Mouse (Mus musculus) embryonic facial prominence, embryonic 10.5 days (tissue): ENCODE data around the gene Ube2cbp. TPM values are rescaled to one million over a fixed set of nuclear protein-coding genes. Genes with fewer than 3 reads are reported as not detected.

ENCODE experiments used
- DNase-seq: peaks from one replicate; pipeline ENCODE4 v3.0.0-alpha.2; 2017; ENCODE audit warnings: low spot score
- H3K27ac ChIP-seq: fragments of 300-500 bp; sonication (generic); replicated peaks from 2 replicates; pipeline ENCODE4 v1.5.1; 2016; ENCODE audit warnings: mild to moderate bottlenecking
- H3K27me3 ChIP-seq: fragments of 300-500 bp; sonication (generic); replicated peaks from 2 replicates; pipeline ENCODE4 v1.6.1; 2016; ENCODE audit warnings: low read depth, mild to moderate bottlenecking; ENCODE audit not compliant: poor library complexity, severe bottlenecking
- H3K36me3 ChIP-seq: fragments of 300-500 bp; sonication (generic); replicated peaks from 2 replicates; pipeline ENCODE4 v1.6.1; 2016; ENCODE audit warnings: mild to moderate bottlenecking, moderate library complexity
- H3K4me1 ChIP-seq: fragments of 300-500 bp; sonication (generic); 2 replicates; pipeline ENCODE4 v1.6.1; 2016
- H3K4me3 ChIP-seq: fragments of 300-500 bp; sonication (generic); 2 replicates; pipeline ENCODE4 v1.5.1; 2016; ENCODE audit warnings: mild to moderate bottlenecking, moderate library complexity
- H3K9me3 ChIP-seq: fragments of 300-500 bp; sonication (generic); 2 replicates; pipeline ENCODE4 v1.6.1; 2016; ENCODE audit warnings: mild to moderate bottlenecking
- WGBS: fragments of 180-500 bp; shearing (Covaris S2); methylation state at CpG from one replicate; pipeline ENCODE4 v1.1.7; 2016; 5-methylcytosine and 5-hydroxymethylcytosine counted together
- polyA plus RNA-seq: library from polyadenylated mRNA; unstranded; fragments of >200 nt; fragmentation: Nextera tagmentation; extraction: Ambion mirVana; gene quantifications from 2 replicates; pipeline ENCODE4 v1.2.1, GENCODE M21; 2016

The Ube2cbp gene
- polyA plus RNA-seq, 1 experiment from 2014 or later = 7.1 TPM

DNA sequence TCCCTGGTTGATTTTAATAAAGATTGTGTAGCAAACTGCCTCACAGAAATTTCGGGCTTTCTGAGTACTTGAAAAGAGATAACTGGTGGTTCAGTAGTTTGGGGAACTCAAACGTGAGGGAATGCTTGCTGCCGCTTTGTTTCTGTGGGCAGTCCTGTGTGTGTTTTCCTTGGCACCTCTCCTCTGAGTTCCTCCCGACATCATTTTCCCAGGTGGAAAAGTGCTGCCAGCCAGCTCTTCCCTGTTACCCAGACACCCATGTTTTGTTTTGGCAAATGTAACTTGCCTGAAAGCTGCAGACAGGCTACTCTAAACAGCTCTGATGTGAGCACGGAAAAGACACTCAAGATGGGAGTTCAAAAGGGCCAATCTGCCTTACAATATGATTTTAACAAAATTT is 166.6 kb downstream of the Ube2cbp start:
- no peak for DNase-seq
- Histone ChIP-seq H3K4me3 (no peak overlapping the region), H3K27ac (no peak overlapping the region), H3K27me3 (no peaks in the 10 kb centered on the region), H3K9me3 (no peaks in the 10 kb centered on the region), H3K4me1 (peaks cover 10% of the 10 kb centered on the region), H3K36me3 (no peaks in the 10 kb centered on the region)
- WGBS = 69% methylated on average over 5 of the region's 5 CpGs

DNA sequence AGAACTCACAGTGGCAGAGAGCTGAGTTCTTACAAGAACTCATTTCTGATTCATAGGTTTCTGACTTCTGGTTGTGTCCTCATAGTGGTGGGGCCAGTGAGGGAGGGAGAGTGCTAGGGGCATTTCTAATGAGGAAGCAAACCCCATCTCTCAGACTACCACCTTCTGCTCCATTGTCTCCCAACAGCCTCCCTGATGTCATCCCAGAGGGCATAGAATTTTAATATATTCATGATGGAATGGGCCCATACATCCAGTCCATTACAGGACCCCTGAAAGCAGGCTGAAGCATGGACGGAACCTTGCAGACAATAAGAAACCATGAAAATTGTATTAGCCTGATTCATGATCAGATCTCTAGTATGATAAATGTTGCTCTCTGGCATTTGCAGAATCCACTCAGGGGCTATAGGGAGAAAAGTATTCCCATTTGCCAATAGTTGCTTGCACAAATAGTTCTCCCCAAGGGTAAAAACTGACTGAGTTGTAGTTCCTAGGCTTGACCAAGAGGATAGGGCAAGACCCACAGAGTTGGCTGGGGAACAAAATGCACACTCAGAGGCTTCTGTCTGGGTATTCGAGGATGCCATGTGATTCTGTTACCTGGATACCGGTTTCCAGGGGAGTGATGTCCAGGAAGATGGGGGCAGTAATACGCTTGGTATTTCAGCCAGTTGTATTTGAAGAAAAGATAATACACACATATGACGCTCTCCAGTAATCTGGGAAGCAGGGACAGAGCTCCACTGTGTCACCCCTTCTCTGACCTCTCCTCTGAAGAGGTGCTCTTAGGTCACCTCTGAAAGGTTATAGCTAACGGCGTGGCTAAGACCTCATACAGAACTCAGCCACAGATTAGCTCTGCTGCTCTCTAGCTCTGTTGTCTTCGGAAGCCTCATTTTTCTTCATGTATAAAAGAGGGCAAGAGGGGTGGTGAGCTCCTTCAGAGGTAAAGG is 167.8 kb downstream of the Ube2cbp start:
- WGBS = 79% methylated on average over 8 of the region's 8 CpGs
- DNase-seq = no peak
- no peak overlapping the region for H3K4me3 ChIP-seq
- H3K4me1 ChIP-seq = peaks cover 10% of the 10 kb centered on the region
- H3K27me3 ChIP-seq = no peaks in the 10 kb centered on the region
- H3K27ac ChIP-seq = no peak overlapping the region
- H3K36me3 ChIP-seq = no peaks in the 10 kb centered on the region
- no peaks in the 10 kb centered on the region for H3K9me3 ChIP-seq

DNA sequence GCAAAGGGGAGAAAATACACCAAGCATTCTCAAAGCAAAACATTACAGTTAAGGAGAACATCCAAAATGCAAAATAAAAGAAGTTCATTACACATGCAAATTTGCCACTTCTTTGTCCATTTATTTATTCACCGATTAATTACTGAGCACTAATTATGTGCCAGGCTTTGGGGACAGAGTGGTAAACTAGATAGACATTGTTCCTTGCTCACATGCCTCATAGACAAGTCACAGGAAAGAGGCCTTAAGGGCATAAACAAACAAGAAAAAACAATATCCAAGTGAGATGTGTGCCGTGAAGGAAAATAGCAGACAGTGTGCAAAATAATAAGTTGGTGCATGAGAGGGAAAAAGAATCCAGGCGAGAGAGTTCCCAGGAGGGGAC is 177.2 kb downstream of the Ube2cbp start:
- Histone ChIP-seq H3K4me3 (no peak overlapping the region), H3K4me1 (peaks cover under 1% of the 10 kb centered on the region; the same call in 1 of the 2 replicates), H3K27me3 (no peaks in the 10 kb centered on the region), H3K36me3 (no peaks in the 10 kb centered on the region), H3K27ac (no peak overlapping the region), H3K9me3 (peaks cover 7% of the 10 kb centered on the region; the same call in 1 of the 2 replicates)
- no peak for DNase-seq
- WGBS = 88% methylated on average over 3 of the region's 3 CpGs

DNA sequence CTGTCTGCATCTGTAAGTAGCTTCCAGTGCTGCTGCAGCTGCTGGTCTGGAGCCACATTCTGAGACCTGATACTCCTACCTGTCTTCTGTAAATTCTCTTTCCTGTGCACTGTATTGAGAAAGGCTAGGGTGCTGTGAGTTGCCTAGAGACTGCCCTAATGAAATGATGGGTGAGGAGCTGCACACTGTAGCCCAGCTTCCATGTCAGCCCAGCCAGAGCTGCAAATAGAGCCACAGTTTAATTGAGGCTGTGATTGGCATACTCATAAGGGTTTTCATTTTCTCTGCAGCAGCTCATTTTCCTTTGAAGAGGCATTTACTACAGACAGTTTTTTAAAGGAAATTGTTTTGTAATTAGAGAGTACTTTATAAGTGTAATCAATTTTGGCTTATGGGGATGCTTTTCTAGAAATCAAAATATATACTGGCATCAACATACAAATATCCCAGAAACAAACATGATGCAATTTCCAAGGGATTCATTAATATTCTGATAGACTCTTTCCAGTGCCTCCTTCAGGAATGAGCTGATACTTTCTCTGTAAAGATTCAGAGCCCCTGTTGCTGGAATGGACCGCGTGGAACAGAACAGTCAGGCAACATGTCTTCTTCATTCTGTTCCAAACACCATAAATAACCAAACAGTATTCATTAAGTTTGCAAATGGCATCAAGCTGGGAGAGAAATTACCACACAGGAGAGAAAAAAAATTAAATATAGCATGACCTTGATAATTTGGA is 177.8 kb downstream of the Ube2cbp start:
- Histone ChIP-seq H3K27me3 (no peaks in the 10 kb centered on the region), H3K4me3 (no peak overlapping the region), H3K4me1 (peaks cover 4% of the 10 kb centered on the region; the same call in 1 of the 2 replicates), H3K36me3 (no peaks in the 10 kb centered on the region), H3K27ac (no peak overlapping the region), H3K9me3 (peaks cover 7% of the 10 kb centered on the region; the same call in 1 of the 2 replicates)
- DNase-seq = no peak
- WGBS = 95% methylated on average over 2 of the region's 2 CpGs

DNA sequence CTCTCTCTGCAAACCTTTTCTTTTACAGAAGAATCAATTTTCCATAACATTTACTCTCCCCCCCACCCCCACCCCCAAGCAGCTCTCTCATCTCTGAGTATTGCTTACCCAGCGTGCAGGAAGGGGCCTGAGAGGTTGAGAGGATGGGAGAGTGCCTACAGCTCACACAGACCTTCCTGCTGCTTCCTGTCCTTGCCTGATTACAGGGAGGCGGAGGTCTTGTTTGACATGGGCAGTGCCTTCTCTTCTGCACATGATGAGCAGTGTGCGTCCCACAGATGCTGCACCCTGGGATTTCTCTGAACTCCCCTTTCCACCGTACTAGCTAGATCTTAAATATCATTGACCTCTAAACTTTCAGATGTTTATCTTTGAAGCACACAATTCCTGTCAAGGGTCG is 182.2 kb downstream of the Ube2cbp start:
- Histone ChIP-seq H3K27ac (no peak overlapping the region), H3K27me3 (no peaks in the 10 kb centered on the region), H3K4me3 (no peak overlapping the region), H3K4me1 (peaks cover 7% of the 10 kb centered on the region; the same call in 1 of the 2 replicates), H3K36me3 (no peaks in the 10 kb centered on the region), H3K9me3 (peaks cover 7% of the 10 kb centered on the region; the same call in 1 of the 2 replicates)
- DNase-seq = no peak
- WGBS = 70% methylated on average over 5 of the region's 5 CpGs

DNA sequence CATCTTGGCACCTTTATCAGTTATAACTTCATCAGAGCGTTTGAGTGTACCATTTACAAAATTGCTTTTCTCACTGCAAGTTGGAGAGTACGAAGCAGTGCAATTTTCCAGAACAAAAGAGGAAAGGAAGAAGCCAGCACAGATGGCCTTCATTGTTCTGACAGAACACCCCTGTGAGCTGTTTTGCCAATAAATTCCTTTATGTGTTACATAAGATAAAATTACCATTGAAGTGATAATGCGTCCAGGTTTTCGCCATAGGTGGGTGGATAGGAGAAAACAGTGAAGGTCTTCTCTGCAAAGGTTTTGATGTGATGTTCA is 183.6 kb downstream of the Ube2cbp start:
- Histone ChIP-seq H3K27ac (no peak overlapping the region), H3K36me3 (no peaks in the 10 kb centered on the region), H3K4me1 (peaks cover 7% of the 10 kb centered on the region; the same call in 1 of the 2 replicates), H3K9me3 (peaks cover 7% of the 10 kb centered on the region; the same call in 1 of the 2 replicates), H3K4me3 (no peak overlapping the region), H3K27me3 (no peaks in the 10 kb centered on the region)
- WGBS = 72% methylated on average over 4 of the region's 4 CpGs
- DNase-seq = no peak

DNA sequence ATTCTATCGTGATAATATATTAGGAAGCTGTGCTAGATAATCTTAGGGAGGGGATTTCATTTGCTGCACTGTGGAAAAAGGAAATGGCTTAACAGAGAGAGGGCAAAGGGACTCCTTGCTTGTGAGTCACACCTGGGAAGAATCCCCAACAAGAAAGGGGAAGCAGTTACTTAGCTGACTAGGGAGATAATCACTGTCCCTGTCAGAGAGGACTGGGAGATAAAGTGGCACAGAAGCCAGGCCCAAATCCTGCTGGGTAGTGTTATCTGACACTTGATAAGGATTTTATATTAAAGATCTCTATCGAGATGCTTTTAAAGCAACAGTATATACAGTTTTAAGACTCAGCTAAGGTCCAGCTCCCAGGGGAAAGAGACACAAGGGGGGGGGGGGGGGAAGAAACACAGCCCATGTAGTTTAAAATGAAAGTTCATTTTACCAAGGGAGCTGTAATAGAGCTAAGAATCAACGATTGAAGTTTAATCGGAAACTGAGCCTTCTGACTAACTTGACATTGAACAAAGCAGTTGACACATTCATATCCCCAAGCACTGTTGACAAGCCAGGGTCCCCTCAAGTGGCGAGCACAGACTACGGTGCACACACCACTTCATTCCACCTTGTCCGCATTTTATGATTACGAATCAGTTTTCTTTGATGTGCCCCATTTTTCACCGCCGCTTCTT is 184.1 kb downstream of the Ube2cbp start:
- 87% methylated on average over 10 of the region's 10 CpGs for WGBS
- Histone ChIP-seq H3K27me3 (no peaks in the 10 kb centered on the region), H3K27ac (no peak overlapping the region), H3K4me1 (peaks cover 7% of the 10 kb centered on the region; the same call in 1 of the 2 replicates), H3K9me3 (peaks cover 5% of the 10 kb centered on the region; the same call in 1 of the 2 replicates), H3K36me3 (no peaks in the 10 kb centered on the region), H3K4me3 (no peak overlapping the region)
- no peak for DNase-seq

DNA sequence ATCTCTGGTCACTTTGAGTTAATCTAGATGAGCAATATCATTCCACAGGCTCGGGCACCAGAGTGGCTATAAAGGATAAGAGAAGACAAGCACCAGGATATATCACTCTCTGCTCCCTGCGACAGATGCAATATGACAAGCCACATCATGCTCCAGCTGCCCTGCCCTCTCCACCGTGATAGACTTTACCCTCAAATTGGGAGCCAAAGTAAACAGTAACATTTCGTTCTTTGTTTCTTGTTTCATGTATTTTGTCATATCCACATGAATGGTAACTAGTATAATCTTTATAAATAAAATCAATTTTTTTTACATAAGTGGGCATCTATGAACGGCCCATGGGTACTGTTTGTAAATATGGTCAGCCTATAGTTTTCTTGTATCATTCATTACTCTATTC is 195.2 kb downstream of the Ube2cbp start:
- no peak for DNase-seq
- Histone ChIP-seq H3K36me3 (no peaks in the 10 kb centered on the region), H3K27me3 (no peaks in the 10 kb centered on the region), H3K9me3 (no peaks in the 10 kb centered on the region), H3K27ac (no peak overlapping the region), H3K4me3 (no peak overlapping the region), H3K4me1 (no peaks in the 10 kb centered on the region)
- 88% methylated on average over 5 of the region's 5 CpGs for WGBS

DNA sequence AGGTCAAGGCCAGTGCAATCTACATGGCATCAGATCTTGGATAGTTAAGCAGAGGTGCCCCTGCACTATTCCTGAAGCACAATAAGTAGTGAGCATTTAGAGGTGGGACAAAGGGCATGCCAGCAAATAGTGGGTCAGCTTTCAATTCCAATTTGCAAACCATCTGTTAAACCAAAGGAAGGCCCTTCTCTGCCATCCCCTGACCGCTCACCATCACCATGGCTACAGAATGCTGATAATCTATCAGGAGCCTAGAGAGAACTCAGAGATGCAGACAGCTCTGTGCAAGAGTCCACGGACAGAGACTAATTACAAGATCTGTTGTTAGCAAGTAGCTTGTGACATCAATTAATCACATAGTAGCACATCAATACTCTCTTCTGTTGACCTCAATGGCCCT is 198.1 kb downstream of the Ube2cbp start:
- H3K9me3 ChIP-seq = no peaks in the 10 kb centered on the region
- no peak for DNase-seq

More for the DNA sequence above, 198.1 kb downstream of the Ube2cbp start:
- Histone ChIP-seq H3K4me1 (no peaks in the 10 kb centered on the region), H3K27me3 (no peaks in the 10 kb centered on the region), H3K27ac (no peak overlapping the region), H3K4me3 (no peak overlapping the region), H3K36me3 (no peaks in the 10 kb centered on the region)
- WGBS = 65% methylated on average over 2 of the region's 2 CpGs

Other genes with a start within 250 kb of the Ube2cbp start
- 9.5 and 10.3 TPM in 2 replicates for gene Dop1a, start 2.2 kb upstream of the Ube2cbp start, polyA plus RNA-seq
- 34.0 and 34.2 TPM in 2 replicates for gene Pgm3, start 106.9 kb upstream of the Ube2cbp start, polyA plus RNA-seq
- 2.6 and 2.9 TPM in 2 replicates for gene Rwdd2a, start 107.0 kb upstream of the Ube2cbp start, polyA plus RNA-seq
- 10.1 and 12.0 TPM in 2 replicates for gene Me1, start 231.0 kb upstream of the Ube2cbp start, polyA plus RNA-seq